Mouse (Mus musculus): ENCODE data around the gene Ctns. TPM values are rescaled to one million over a fixed set of nuclear protein-coding genes. Genes with fewer than 3 reads are reported as not detected.

The Ctns gene
- total and polyA plus RNA-seq, 3 experiments = 4.8 to 5.9 (median 5.2) TPM

- no peak for TF ChIP-seq NELFE (IDR thresholded peaks at IDR 0.05; ENCODE audit: low read depth, low read length)
- no peak for TF ChIP-seq ELF1 (IDR thresholded peaks at IDR 0.05; ENCODE audit: low read depth, low read length)
- peak; percentile 32 for TF ChIP-seq MAX (IDR thresholded peaks at IDR 0.05; ENCODE audit: low read length)
- TF ChIP-seq MXI1 (IDR thresholded peaks at IDR 0.05; ENCODE audit: low read depth, low read length) = peak; percentile 81
- no peak for TF ChIP-seq ZKSCAN1 (IDR thresholded peaks at IDR 0.05; ENCODE audit: borderline replicate concordance, low read depth, low read length)
These were observed 64.6 kb downstream of the Ctns start (continued) for GRCm38 (mm10) chr11:73134222-73134621.

Other genes with a start within 250 kb of the Ctns start
- 136 and 218 TPM in 2 replicates for gene Atp2a3, start 237.9 kb downstream of the Ctns start, total RNA-seq (2012; rRNA removed)
- 44.1 and 61.4 TPM in 2 replicates for gene Atp2a3, start 237.9 kb downstream of the Ctns start, total RNA-seq (2014; rRNA removed)
- gene Atp2a3, start 237.9 kb downstream of the Ctns start, polyA plus RNA-seq (2012; ENCODE audit: insufficient read length, low read depth) = 255 and 279 TPM in 2 replicates
- 12.3 and 21.5 TPM in 2 replicates for gene P2rx1, start 199.9 kb downstream of the Ctns start, total RNA-seq (2012; rRNA removed)
- 15.9 and 18.9 TPM in 2 replicates for gene P2rx1, start 199.9 kb downstream of the Ctns start, total RNA-seq (2014; rRNA removed)
- 22.8 and 23.3 TPM in 2 replicates for gene P2rx1, start 199.9 kb downstream of the Ctns start, polyA plus RNA-seq (2012; ENCODE audit: insufficient read length, low read depth)
- gene Camkk1, start 180.0 kb downstream of the Ctns start, total RNA-seq (2012; rRNA removed) = 8.2 and 9.1 TPM in 2 replicates
- 5.1 and 6.8 TPM in 2 replicates for gene Camkk1, start 180.0 kb downstream of the Ctns start, total RNA-seq (2014; rRNA removed)
- gene Camkk1, start 180.0 kb downstream of the Ctns start, polyA plus RNA-seq (2012; ENCODE audit: insufficient read length, low read depth) = 5.0 and 5.4 TPM in 2 replicates
- 12.1 and 13.0 TPM in 2 replicates for gene Ncbp3, start 151.3 kb downstream of the Ctns start, total RNA-seq (2012; rRNA removed)
- 11.9 and 12.1 TPM in 2 replicates for gene Ncbp3, start 151.3 kb downstream of the Ctns start, total RNA-seq (2014; rRNA removed)
- 13.9 and 15.0 TPM in 2 replicates for gene Ncbp3, start 151.3 kb downstream of the Ctns start, polyA plus RNA-seq (2012; ENCODE audit: insufficient read length, low read depth)
- gene Itgae, start 108.5 kb downstream of the Ctns start, total RNA-seq (2012; rRNA removed) = 0.21 TPM in 2 replicates
- 0.17 and 0.27 TPM in 2 replicates for gene Itgae, start 108.5 kb downstream of the Ctns start, total RNA-seq (2014; rRNA removed)
- 0.26 and 0.37 TPM in 2 replicates for gene Itgae, start 108.5 kb downstream of the Ctns start, polyA plus RNA-seq (2012; ENCODE audit: insufficient read length, low read depth)
- 15.7 and 21.7 TPM in 2 replicates for gene Haspin, start 60.7 kb downstream of the Ctns start, total RNA-seq (2012; rRNA removed)
- gene Haspin, start 60.7 kb downstream of the Ctns start, total RNA-seq (2014; rRNA removed) = 18.2 and 18.6 TPM in 2 replicates
- 24.1 and 27.0 TPM in 2 replicates for gene Haspin, start 60.7 kb downstream of the Ctns start, polyA plus RNA-seq (2012; ENCODE audit: insufficient read length, low read depth)
- 0.21 and 0.25 TPM in 2 replicates for gene P2rx5, start 38.6 kb downstream of the Ctns start, total RNA-seq (2012; rRNA removed)
- 0.09 and 0.40 TPM in 2 replicates for gene P2rx5, start 38.6 kb downstream of the Ctns start, total RNA-seq (2014; rRNA removed)
- gene P2rx5, start 38.6 kb downstream of the Ctns start, polyA plus RNA-seq (2012; ENCODE audit: insufficient read length, low read depth) = 0.80 and 0.83 TPM in 2 replicates
- 123 and 124 TPM in 2 replicates for gene Emc6, start 22.0 kb downstream of the Ctns start, total RNA-seq (2012; rRNA removed)
- gene Emc6, start 22.0 kb downstream of the Ctns start, total RNA-seq (2014; rRNA removed) = 252 and 292 TPM in 2 replicates
- 138 and 176 TPM in 2 replicates for gene Emc6, start 22.0 kb downstream of the Ctns start, polyA plus RNA-seq (2012; ENCODE audit: insufficient read length, low read depth)
- gene Tax1bp3, start 22.0 kb downstream of the Ctns start, total RNA-seq (2012; rRNA removed) = 2.8 and 3.3 TPM in 2 replicates
- gene Tax1bp3, start 22.0 kb downstream of the Ctns start, total RNA-seq (2014; rRNA removed) = 2.5 and 2.6 TPM in 2 replicates
- 3.3 and 3.5 TPM in 2 replicates for gene Tax1bp3, start 22.0 kb downstream of the Ctns start, polyA plus RNA-seq (2012; ENCODE audit: insufficient read length, low read depth)
- 1.5 and 1.8 TPM in 2 replicates for gene Shpk, start 418 bp upstream of the Ctns start, total RNA-seq (2012; rRNA removed)
- 1.3 and 1.4 TPM in 2 replicates for gene Shpk, start 418 bp upstream of the Ctns start, total RNA-seq (2014; rRNA removed)
- 0.76 and 0.83 TPM in 2 replicates for gene Shpk, start 418 bp upstream of the Ctns start, polyA plus RNA-seq (2012; ENCODE audit: insufficient read length, low read depth)
- 0.04 and 0.08 TPM in 2 replicates for gene Trpv1, start 35.2 kb upstream of the Ctns start, total RNA-seq (2012; rRNA removed)
- 0.13 TPM in 1 of 2 replicates, not detected in the other for gene Trpv1, start 35.2 kb upstream of the Ctns start, total RNA-seq (2014; rRNA removed)
- not detected in 2 replicates for gene Trpv1, start 35.2 kb upstream of the Ctns start, polyA plus RNA-seq (2012; ENCODE audit: insufficient read length, low read depth)
- gene Trpv3, start 68.3 kb upstream of the Ctns start, total RNA-seq (2012; rRNA removed) = under 0.01 TPM in 1 of 2 replicates, not detected in the other
- gene Trpv3, start 68.3 kb upstream of the Ctns start, total RNA-seq (2014; rRNA removed) = not detected in 2 replicates
- not detected in 2 replicates for gene Trpv3, start 68.3 kb upstream of the Ctns start, polyA plus RNA-seq (2012; ENCODE audit: insufficient read length, low read depth)
- not detected in 2 replicates for gene Aspa, start 130.6 kb upstream of the Ctns start, total RNA-seq (2012; rRNA removed)
- gene Aspa, start 130.6 kb upstream of the Ctns start, total RNA-seq (2014; rRNA removed) = not detected in 2 replicates
- gene Aspa, start 130.6 kb upstream of the Ctns start, polyA plus RNA-seq (2012; ENCODE audit: insufficient read length, low read depth) = not detected in 2 replicates
- gene Gm49340, start 130.7 kb upstream of the Ctns start, total RNA-seq (2012; rRNA removed) = not detected in 2 replicates
- not detected in 2 replicates for gene Gm49340, start 130.7 kb upstream of the Ctns start, total RNA-seq (2014; rRNA removed)
- gene Gm49340, start 130.7 kb upstream of the Ctns start, polyA plus RNA-seq (2012; ENCODE audit: insufficient read length, low read depth) = not detected in 2 replicates
- not detected in 2 replicates for gene Spata22, start 130.7 kb upstream of the Ctns start, total RNA-seq (2012; rRNA removed)
- gene Spata22, start 130.7 kb upstream of the Ctns start, total RNA-seq (2014; rRNA removed) = not detected in 2 replicates
- not detected in 2 replicates for gene Spata22, start 130.7 kb upstream of the Ctns start, polyA plus RNA-seq (2012; ENCODE audit: insufficient read length, low read depth)
- not detected in 2 replicates for gene Olfr20, start 151.7 kb upstream of the Ctns start, total RNA-seq (2012; rRNA removed)
- not detected in 2 replicates for gene Olfr20, start 151.7 kb upstream of the Ctns start, total RNA-seq (2014; rRNA removed)
- gene Olfr20, start 151.7 kb upstream of the Ctns start, polyA plus RNA-seq (2012; ENCODE audit: insufficient read length, low read depth) = not detected in 2 replicates
- gene Olfr376, start 172.2 kb upstream of the Ctns start, total RNA-seq (2012; rRNA removed) = not detected in 2 replicates
- gene Olfr376, start 172.2 kb upstream of the Ctns start, total RNA-seq (2014; rRNA removed) = not detected in 2 replicates
- gene Olfr376, start 172.2 kb upstream of the Ctns start, polyA plus RNA-seq (2012; ENCODE audit: insufficient read length, low read depth) = not detected in 2 replicates
- gene Olfr1, start 200.6 kb upstream of the Ctns start, total RNA-seq (2012; rRNA removed) = not detected in 2 replicates
- not detected in 2 replicates for gene Olfr1, start 200.6 kb upstream of the Ctns start, total RNA-seq (2014; rRNA removed)
- not detected in 2 replicates for gene Olfr1, start 200.6 kb upstream of the Ctns start, polyA plus RNA-seq (2012; ENCODE audit: insufficient read length, low read depth)
- gene Olfr378, start 229.4 kb upstream of the Ctns start, total RNA-seq (2012; rRNA removed) = not detected in 2 replicates
- not detected in 2 replicates for gene Olfr378, start 229.4 kb upstream of the Ctns start, total RNA-seq (2014; rRNA removed)
- not detected in 2 replicates for gene Olfr378, start 229.4 kb upstream of the Ctns start, polyA plus RNA-seq (2012; ENCODE audit: insufficient read length, low read depth)

Measured in CH12.LX (cell line).